Mouse (Mus musculus) mature B cell (primary cell): Measurements from ENCODE around the gene Abcc10.

Experiments
- in situ Hi-C: fragments of 300-500 bp; cut with MboI; formaldehyde crosslinking; loops from 2 replicates; pipeline ENCODE4 v1.14.3; 2019

Abcc10 gene

GRCm38 (mm10) chr17:46258279-46259053 is 69.7 kb downstream of the Abcc10 start:
- in situ Hi-C loops: no loop called here

DNA sequence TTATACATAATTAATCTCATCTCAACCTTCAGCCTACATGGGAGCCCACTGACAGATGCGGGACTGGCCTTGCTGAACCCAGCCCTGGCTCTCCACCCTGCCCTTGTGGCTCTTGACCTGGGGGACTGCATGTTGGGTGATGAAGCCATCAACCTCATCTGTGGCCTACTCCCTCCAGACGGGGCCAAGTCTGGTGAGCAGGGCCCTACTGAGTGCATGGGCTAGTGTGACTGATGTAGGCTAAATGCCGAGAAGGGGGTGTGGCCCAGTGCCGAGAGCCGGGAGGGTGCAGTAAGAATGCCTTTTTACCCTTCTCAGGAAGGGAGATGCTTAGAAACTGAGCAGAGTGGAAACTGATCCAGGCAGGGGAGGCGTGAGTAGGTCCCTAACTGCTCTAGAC is 73.0 kb downstream of the Abcc10 start:
- in situ Hi-C loops: no loop called here

DNA sequence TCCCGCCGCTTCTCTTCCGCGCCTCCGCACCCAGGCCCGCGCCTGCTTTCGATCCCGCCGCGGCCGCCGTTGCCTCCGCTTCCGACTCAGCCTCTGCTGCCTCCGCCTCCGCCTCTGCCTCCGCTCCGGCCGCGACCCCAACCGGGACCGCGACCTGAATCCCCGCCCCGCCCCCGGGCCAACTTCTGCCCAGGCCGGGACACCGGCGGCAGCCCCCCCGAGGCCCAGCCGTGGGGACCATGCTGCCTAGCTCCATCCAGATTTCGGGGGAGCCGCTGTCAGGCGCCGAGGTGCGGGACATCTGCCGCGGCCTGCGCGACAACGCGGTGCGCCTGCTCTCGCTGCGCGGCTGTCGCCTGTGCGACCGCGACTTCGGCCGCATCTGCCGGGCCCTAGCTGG is 74.0 kb downstream of the Abcc10 start:
- in situ Hi-C loops: no loop called here

- in situ Hi-C loops: no loop called here
Measured at GRCm38 (mm10) chr17:46253452-46254084, 74.6 kb downstream of the Abcc10 start, which contains the start of gene Lrrc73. TSS of gene Lrrc73 (plus strand) at chr17:46253531.
